Mouse (Mus musculus): ENCODE data around the gene Rfx8.

GRCm38 (mm10) chr1:39710604-39711003, 10.2 kb downstream of the Rfx8 start:
- TF ChIP-seq CTCF (IDR thresholded peaks at IDR 0.05) (no peak), POLR2A (IDR thresholded peaks at IDR 0.05; ENCODE audit: insufficient read depth, low read depth, low read length) (no peak), EP300 (IDR thresholded peaks at IDR 0.05; ENCODE audit: insufficient read depth, low read depth, low read length) (no peak)
